Mouse (Mus musculus) heart, adult 18-20 months (tissue): ENCODE results near the gene Huwe1. TPM values are rescaled to one million over a fixed set of nuclear protein-coding genes. Genes with fewer than 3 reads are reported as not detected.
A peak's percentile ranks its signal among the peaks of the same experiment; 100 is the strongest.

Experiments
- DNase-seq, 2 experiments: peaks; one replicate each; pipeline ENCODE4 v3.0.0; 2021 to 2022; ENCODE audit warnings: mixed read lengths in 1 of 2
- long read RNA-seq, 2 experiments: library from polyadenylated mRNA; stranded (forward); transcript quantifications; one replicate each; pipeline ENCODE4 v2.0.0; 2021
- total RNA-seq, 2 experiments: library from RNA; stranded (reverse); gene quantifications; 2 replicates each; pipeline ENCODE4 v1.2.3; 2021

Huwe1 gene
- total RNA-seq, result 100 to 1,000 TPM; 164 to 165 TPM
- long read RNA-seq, experiment 1, partial matches to known transcripts, result 8 of 22 reads
- long read RNA-seq, experiment 1, other reads (novel, unspliced or antisense), result 14 of 22 reads
- long read RNA-seq, experiment 2, partial matches to known transcripts, result 13 of 14 reads
- long read RNA-seq, experiment 2, other reads (novel, unspliced or antisense), result 1 of 14 reads

- DNase-seq, result peak; percentile 63 to 68
Observed at GRCm38 (mm10) chrX:151800701-151801511, at the start of gene Huwe1. Gene Huwe1 (plus strand): TSS chrX:151800807.

GRCm38 (mm10) chrX:151780348-151780747, 20.3 kb upstream of the Huwe1 start:
- DNase-seq, result no peak

- DNase-seq, result no peak
Observed at GRCm38 (mm10) chrX:151782939-151783338, 17.7 kb upstream of the Huwe1 start.

- no peak for DNase-seq
Observed at GRCm38 (mm10) chrX:151792766-151793165, 7.8 kb upstream of the Huwe1 start.

- no peak for DNase-seq
Observed at GRCm38 (mm10) chrX:151797970-151798369, 2.6 kb upstream of the Huwe1 start.

GRCm38 (mm10) chrX:151802328-151802955, 1.8 kb downstream of the Huwe1 start:
- DNase-seq, result no peak

- peak; percentile 93 to 97 for DNase-seq
Observed at GRCm38 (mm10) chrX:151802956-151803776, 2.6 kb downstream of the Huwe1 start.

GRCm38 (mm10) chrX:151803777-151804101, 3.1 kb downstream of the Huwe1 start:
- DNase-seq, result peak; percentile 55 to 64

GRCm38 (mm10) chrX:151804388-151804787, 3.8 kb downstream of the Huwe1 start:
- no peak for DNase-seq

- DNase-seq, result peak in 1 of 2 experiments; percentile 24
Observed at GRCm38 (mm10) chrX:151811481-151811880, 10.9 kb downstream of the Huwe1 start.

GRCm38 (mm10) chrX:151813656-151814055, 13.0 kb downstream of the Huwe1 start:
- DNase-seq, result no peak

GRCm38 (mm10) chrX:151817712-151818111, 17.1 kb downstream of the Huwe1 start:
- DNase-seq, result no peak

GRCm38 (mm10) chrX:151828971-151829370, 28.4 kb downstream of the Huwe1 start:
- DNase-seq, result no peak

GRCm38 (mm10) chrX:151831260-151831659, 30.7 kb downstream of the Huwe1 start:
- no peak for DNase-seq

GRCm38 (mm10) chrX:151832982-151833381, 32.4 kb downstream of the Huwe1 start:
- no peak for DNase-seq

- peak; percentile 3 to 17 for DNase-seq
Observed at GRCm38 (mm10) chrX:151859436-151859835, 58.8 kb downstream of the Huwe1 start.

GRCm38 (mm10) chrX:151910692-151911091, 110.1 kb downstream of the Huwe1 start:
- no peak for DNase-seq

- DNase-seq, result no peak
Observed at GRCm38 (mm10) chrX:151912267-151912666, 111.7 kb downstream of the Huwe1 start.

GRCm38 (mm10) chrX:151929390-151929789, 128.8 kb downstream of the Huwe1 start:
- DNase-seq, result no peak

GRCm38 (mm10) chrX:151938852-151939251, 138.2 kb downstream of the Huwe1 start:
- DNase-seq, result no peak

- peak in 1 of 2 experiments; percentile 16 for DNase-seq
Observed at GRCm38 (mm10) chrX:151946986-151947385, 146.4 kb downstream of the Huwe1 start.

GRCm38 (mm10) chrX:151947781-151948180, 147.2 kb downstream of the Huwe1 start:
- DNase-seq, result no peak
